Mouse (Mus musculus) c-Kit-positive CD71-negative TER-119-negative erythroid progenitor cells, embryonic 14.5 days (primary cell): ENCODE results near the gene Sars.

Source experiments
- DNase-seq: peaks from one replicate; pipeline ENCODE4 v3.0.0-alpha.2; 2013; ENCODE audit warnings: low read depth

The Sars gene

GRCm38 (mm10) chr3:108424944-108425623 is 19.9 kb downstream of the Sars start:
- DNase-seq: no peak

DNA sequence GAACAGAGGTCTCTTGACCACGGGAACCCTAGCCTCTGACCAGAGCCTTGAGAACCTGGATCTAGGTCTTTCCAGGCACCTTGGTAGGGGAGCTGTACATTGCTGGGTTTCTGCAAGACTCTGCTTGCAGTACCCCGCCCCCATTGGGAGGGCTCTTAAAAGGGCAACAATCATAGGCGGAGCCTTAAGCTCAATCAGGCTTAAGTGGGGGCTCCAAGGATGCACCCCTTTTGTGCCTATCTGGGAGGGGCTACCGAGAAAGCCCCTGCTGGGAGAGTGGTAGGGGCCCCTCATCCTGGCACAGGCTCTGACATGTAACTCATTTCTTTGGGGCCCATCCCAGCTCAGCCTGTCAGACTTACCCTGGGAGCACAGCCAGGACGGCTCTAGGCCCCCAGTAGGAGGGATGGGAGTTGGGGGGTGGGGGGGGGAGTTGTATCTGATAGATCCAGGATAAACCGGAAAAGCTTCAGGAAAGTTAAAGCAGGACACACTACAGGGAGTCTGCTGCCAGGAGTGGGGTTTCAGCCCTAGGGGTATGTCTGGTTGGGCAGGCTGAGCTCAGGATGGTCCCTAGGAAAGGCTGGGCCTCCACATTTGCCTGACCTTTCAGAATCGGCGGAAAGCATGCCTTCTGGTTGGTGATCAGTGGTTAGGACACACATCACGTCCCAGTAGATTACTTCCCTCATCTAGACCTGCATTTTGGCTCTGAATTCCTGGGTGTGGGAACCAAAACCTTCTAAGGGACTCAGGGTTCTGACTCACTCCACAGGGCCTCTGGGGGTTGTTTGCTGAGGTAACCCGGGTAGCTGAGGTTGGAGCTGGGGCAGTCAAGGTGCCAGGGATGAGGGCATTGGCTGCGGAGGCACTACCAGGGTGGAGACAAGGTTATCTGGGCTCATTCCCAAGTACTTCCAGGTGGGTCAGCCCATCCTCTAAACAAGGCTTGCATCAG is 20.9 kb downstream of the Sars start:
- DNase-seq: no peak

DNA sequence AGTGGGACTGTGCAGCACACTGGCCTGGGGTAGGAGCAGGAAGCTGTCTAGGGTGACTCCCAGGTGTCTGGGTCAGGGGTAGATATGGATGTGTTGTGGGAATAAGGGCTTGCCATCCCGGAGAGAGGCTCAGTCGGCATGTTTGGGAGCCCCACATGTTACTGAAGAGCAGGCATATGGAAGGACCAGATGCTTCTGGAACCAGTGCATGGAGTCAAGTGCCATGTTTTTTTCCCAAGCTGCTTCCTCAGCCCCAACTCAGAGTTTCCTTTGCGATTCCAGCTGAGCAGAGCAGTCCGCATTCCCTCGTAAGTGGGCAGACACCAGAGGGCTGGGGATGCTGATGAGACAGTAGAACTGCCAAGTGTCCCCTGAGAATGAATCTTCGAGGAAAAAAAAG is 22.0 kb downstream of the Sars start:
- DNase-seq: no peak

DNA sequence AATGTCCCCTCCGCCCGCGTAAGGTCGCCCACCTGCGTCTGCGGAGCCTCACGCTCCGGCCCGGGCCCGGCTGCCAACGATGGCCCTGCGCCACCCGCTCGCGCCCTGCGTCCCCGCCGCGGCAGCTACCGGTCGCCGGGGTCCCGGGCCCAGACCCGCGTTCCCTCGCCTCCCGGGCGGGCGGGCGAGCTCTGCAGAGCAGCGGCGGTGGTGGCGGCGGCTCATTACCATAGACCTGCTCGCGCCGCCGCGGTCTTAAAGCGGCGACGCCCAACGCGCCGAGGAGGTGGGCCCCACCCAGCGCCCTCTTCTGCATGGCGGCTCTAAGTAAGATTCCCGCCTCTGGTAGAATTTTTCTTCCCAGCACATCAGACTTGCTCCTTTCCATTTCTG is 29.2 kb downstream of the Sars start:
- peak; percentile 34 for DNase-seq

DNA sequence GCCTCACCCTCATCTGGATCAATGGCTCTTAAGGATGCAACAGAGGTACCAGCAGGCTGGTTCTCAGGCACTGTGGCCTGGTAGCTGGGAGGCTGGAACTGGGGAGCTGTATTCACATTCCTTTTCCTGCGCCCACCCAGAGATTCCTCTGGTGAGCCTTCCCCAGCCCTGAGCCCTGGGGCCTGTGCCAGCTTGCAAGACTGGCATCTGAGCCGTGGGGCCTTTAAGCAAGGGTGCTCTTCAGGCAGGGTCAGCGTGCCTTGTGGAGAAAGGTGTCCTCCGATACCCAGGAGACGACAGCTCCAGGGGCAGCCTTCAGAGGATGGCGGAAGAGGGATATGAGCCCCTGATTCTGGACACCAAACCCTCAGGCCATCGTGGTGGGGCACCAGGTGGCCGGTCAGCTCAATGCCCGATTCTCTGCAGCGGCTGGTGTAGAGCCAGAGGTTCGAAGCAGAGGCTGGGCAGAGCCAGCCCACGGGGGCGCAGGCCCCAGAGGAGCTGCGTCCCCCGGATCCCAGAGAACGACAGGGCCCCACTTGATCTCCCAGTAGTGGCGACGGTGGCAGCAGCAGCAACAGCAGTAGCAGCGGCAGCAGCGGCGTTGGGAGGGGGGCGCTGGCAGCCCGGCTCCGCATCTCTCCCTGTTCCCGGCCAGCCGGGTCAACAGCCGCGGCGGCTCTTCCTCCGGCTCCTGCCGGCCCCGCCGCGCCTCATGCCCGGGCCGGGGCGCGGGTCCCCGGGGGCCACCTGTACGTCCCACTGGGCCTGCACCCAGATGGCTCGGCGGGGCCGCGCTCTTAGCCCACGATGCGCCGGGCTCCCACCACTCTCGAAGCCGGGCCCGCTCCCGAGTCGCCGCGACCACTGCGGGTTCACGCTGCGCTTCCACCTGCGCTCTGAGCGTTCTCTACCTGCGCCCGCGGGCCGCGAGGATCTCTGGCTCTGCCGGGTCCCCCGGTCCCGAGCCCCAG is 29.9 kb downstream of the Sars start, which contains the start of gene Celsr2:
Gene Celsr2 (minus strand): TSS at position 696 of the 974 bp plus-strand sequence.
- DNase-seq: no peak

DNA sequence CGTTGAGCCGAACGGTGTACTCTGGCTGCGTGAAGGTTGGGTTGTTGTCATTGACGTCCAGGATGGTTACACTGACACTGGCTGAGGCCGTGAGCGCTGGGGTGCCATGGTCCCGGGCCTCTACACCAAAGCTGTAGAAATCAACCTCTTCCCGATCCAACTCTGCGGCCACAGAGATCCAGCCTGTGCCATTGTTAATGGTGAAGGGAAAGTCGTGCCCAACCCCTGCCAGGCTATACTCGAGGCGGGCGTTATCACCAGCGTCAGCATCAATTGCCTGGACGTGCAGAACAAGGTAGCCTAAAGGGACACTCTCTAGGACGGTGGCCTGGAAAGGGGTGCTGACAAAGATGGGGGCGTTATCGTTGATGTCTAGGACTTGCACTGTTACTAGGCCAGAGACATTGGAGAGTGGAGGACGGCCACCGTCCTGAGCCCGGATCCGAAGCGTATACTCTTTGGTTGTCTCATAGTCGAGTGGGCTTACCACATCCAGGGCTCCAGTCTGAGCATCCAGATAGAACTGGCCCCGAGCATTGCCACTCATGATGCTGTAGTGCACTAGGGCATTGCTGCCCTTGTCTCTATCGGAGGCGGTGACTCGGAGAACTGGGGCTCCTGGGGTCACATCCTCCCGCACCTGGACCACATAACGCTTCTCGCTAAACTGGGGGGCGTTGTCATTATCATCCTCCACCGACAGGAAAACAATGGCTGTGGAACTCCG is 31.2 kb downstream of the Sars start:
- no peak for DNase-seq

GRCm38 (mm10) chr3:108411754-108412121 is 33.3 kb downstream of the Sars start:
- no peak for DNase-seq

GRCm38 (mm10) chr3:108411026-108411753 is 33.8 kb downstream of the Sars start:
- no peak for DNase-seq

GRCm38 (mm10) chr3:108410359-108410714 is 34.7 kb downstream of the Sars start:
- DNase-seq: no peak

- DNase-seq: no peak
Observed at GRCm38 (mm10) chr3:108409656-108410358, 35.2 kb downstream of the Sars start.

DNA sequence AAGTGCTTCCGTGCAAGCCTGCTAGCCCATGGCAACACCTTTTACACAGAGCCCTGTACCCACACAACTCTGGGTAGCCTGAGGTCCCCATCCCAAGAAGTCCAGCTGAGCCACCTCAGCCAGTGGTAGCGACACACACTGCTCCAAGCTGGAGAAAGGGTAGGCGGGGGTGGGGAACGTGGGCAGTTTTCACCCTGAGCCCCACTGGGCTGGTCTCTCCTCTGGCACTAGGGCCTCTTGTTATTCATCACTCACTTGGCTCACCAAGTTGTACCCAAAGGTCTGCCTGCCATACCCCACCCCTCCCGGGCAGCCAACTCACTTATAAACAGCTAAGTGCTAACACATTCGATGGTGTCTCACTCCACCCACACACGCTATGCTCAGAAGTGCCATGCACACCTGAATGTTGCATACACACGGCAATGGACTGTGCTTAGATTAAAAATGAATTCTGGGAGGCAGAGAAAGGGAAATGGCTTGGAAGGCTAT is 36.4 kb downstream of the Sars start:
- DNase-seq: no peak

DNA sequence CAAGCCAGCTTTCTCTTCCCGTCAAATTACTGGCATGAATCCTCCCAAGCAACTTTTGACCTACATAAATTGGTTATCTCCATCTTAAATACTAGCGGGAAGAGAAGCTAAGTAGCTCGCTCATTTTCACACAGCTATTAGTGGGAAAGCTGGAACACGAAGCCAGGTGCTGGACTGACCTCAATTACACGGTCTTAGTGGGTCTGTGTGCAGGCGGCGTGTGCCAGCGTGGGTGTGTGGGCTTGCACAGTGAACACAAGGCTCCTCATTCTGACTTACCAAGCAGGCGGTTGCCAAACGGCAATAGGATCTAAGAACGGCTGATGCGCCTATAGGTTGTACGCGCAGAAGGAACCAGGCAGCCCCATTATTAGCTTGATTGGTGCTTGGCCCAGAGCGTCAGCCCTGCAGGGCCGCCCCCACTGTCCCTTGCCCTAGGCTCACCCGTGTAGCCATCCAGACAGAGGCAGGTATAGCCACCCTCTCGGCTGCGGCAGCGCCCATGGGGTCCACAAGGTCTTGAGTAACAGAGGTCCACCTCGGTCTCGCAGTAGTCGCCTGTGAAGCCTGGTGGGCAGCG is 38.6 kb downstream of the Sars start:
- no peak for DNase-seq

GRCm38 (mm10) chr3:108405536-108406305 is 39.3 kb downstream of the Sars start:
- no peak for DNase-seq

DNA sequence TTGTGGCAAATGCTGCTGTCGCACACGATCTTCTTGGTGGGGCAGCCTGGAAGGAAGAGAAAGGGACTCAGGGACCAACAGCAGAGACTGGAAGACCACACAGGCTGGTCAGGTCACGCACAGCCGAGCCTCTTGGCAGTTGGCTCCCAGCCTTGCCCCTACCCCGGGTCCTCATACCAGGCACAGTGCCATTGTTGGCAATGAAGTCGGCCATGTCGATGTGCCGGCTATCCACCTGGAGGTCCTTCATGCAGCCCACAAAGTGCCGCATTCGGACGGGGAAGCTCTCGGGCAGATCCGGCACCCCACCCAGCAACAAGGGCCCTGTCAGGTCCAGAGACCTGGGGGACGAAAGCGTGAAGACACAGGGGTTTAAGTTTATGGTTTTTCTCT is 42.5 kb downstream of the Sars start:
- no peak for DNase-seq

DNA sequence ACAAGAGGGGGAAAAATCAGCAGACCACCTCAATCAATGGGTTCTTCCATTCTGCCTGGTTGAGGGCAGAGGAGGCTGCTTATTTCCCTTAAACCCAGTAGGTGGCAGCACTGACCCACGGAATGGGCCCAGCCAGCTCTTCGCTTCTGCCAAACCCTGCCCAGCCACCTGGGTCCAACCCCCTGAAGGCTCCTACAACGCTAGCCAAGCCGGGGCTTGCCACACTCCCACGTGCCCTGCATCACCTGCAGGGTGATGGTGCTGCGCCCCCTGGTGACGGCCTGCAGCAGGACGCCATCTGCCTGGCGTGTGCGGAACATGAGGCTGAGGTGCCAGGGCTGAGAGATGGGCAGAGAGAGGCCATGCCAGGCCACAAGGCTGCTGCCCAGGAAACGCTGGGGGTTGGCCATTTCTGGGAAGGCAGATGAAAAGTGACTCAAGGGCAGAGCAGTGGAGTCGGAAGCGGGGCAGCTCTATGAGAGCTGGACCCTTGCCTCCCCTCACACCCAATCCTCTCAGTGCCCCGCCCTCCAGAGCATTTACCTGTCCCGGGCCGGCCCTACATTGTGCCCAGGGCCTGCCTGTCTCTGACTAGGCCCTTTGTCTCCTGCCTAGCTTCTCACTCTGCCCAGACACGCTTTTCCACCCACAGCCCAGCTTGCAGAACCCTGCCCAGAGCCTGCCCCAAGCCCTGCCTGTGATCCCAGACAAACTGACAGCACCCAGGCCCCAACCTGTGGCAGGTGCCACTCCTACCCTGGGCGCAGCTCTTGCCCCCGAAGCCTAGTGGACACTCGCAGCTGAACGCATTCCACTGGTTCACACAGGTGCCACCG is 43.1 kb downstream of the Sars start:
- peak; percentile 78 for DNase-seq

GRCm38 (mm10) chr3:108400442-108400841 is 44.6 kb downstream of the Sars start:
- no peak for DNase-seq

DNA sequence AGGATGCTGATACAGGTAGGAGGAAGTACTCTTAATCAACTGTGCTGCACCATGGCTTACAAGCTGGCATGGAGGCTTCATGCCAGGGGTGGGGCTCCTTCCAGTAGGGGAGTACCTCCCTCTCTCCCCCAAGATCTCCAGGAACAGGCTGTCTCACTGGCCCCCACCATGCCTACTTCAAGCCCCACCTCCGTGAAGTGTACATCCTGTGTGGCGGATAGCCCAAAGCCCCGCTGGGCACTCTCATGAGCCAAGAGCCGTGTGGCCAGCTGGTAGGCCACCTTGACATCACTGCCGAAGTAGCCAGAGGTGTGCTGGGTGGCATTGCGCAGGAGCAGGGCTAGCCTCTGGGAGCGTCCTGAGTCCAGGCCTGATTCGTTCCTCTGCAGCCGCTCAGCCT is 46.7 kb downstream of the Sars start:
- DNase-seq: no peak

DNA sequence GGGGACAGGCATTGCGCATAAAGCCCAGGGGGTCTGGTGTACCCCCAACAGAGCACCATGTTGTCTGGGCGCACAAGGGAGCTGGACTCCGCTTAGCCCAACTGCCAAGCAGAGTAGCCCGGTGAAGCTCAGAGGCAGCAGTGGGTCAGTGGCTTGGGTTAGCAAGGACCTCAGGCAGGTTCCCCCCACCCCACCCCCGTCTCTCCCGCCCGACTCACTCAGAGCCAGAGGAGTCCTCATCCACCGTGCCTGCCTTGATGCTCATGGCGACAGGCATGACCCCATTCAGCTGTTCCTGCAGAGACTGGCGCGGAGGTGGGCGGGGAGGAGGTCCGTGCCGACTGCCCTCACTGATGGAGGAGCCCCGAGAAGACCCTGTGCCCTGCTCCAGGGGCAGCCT is 52.2 kb downstream of the Sars start:
- no peak for DNase-seq
